Mouse (Mus musculus) heart, adult 2 months (tissue): ENCODE measurements at regions not wholly inside any gene's neighbourhood (a gene's known extent, or its start where the extent isn't known, plus 50 kb on each side); places are given as distances from the start of the nearest gene placed in this dataset.

ENCODE experiments used
- DNase-seq, 2 experiments: peaks; one replicate each; pipeline ENCODE4 v3.0.0; 2021
- H3K27ac ChIP-seq: fragments of 200-600 bp; 2 replicates; pipeline ENCODE4 v1.8.1; 2022
- H3K27me3 ChIP-seq: fragments of 200-500 bp; 2 replicates; pipeline ENCODE4 v1.6.1; 2012; ENCODE audit warnings: mild to moderate bottlenecking, low read length, inconsistent platforms, mixed read lengths; ENCODE audit not compliant: control insufficient read depth, insufficient read depth
- H3K36me3 ChIP-seq: fragments of 200-500 bp; 2 replicates; pipeline ENCODE4 v1.6.1; 2012; ENCODE audit warnings: low read length, inconsistent platforms; ENCODE audit not compliant: control insufficient read depth, insufficient read depth
- H3K4me1 ChIP-seq: fragments of 200-500 bp; 2 replicates; pipeline ENCODE4 v1.6.1; 2011; ENCODE audit warnings: low read length; ENCODE audit not compliant: control insufficient read depth, insufficient read depth
- H3K4me3 ChIP-seq: fragments of 200-600 bp; 2 replicates; pipeline ENCODE4 v1.8.1; 2022
- H3K79me2 ChIP-seq: fragments of 200-500 bp; replicated peaks from 2 replicates; pipeline ENCODE4 v1.6.1; 2012; ENCODE audit warnings: mild to moderate bottlenecking, inconsistent platforms, low read length, moderate library complexity, mixed read lengths; ENCODE audit not compliant: control insufficient read depth, insufficient read depth
- H3K9ac ChIP-seq: fragments of 200-500 bp; 2 replicates; pipeline ENCODE4 v1.6.1; 2012; ENCODE audit warnings: low read depth, mild to moderate bottlenecking, control low read depth, inconsistent platforms, low read length, mixed read lengths
- CTCF ChIP-seq: fragments of 200-600 bp; IDR thresholded peaks from 2 replicates; pipeline ENCODE4 v1.8.1; 2022; ENCODE audit warnings: antibody characterized with exemption, mild to moderate bottlenecking, moderate library complexity
- EP300 ChIP-seq: fragments of 200-500 bp; IDR thresholded peaks from 2 replicates; pipeline ENCODE4 v1.6.1; 2011; ENCODE audit warnings: low read depth, low read length, control low read depth; ENCODE audit not compliant: insufficient read depth
- POLR2A ChIP-seq: fragments of 200-500 bp; IDR thresholded peaks from 2 replicates; pipeline ENCODE4 v1.6.1; 2011; ENCODE audit warnings: mild to moderate bottlenecking, low read depth, low read length, control low read depth; ENCODE audit not compliant: insufficient read depth
- WGBS: fragments of 180-500 bp; shearing (Covaris S2); methylation state at CpG from one replicate; pipeline ENCODE4 v1.1.7; 2018; 5-methylcytosine and 5-hydroxymethylcytosine counted together
- intact Hi-C: fragments of 180-260 bp; cut with DNase I; formaldehyde crosslinking; loops from one replicate; pipeline ENCODE4 v1.15.1; 2025

DNA sequence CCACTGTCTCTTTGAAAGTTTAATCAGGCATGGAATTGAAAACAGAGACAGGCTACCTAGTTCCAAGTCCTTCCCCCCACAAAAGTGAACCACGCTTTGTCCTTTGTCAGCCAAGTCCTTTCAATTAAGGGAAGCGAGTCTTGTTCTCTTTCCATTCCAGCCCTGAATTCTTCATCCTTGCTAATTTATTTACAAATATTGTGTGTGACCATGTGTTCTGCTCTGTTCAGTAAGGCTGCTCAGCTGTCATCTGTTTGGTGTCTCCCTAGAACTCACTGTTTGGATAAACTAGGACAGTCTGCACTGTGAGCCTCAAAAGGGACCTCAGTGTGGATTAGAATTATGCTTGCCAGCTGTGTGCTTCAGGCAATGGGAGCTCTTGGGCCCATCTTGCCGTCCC is 473.6 kb downstream of the Nedd1 start:
- intact Hi-C loops = no loop called here
- no peak for TF ChIP-seq POLR2A
- TF ChIP-seq CTCF = no peak
- TF ChIP-seq EP300 = no peak
- no peak overlapping the region for H3K4me3 ChIP-seq

DNA sequence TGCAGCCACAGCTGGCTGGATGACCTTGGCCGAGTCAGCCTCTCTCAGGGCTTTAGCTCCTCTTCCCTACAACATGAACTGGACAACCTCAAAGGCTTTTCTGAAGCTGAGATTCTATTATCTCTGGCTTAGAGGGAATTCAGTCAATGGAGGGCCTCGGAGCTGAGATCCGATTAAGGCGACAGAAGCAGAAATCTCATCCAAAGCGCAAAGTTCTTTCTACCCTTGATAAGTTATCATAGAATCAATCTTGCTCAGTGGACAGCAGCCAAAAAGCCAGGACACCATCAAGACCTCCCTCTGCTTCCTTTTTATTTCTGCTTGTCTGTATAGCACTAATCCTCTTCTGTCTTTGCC is 474.8 kb downstream of the Nedd1 start:
- H3K27me3 ChIP-seq = no peaks in the 10 kb centered on the region
- no peak overlapping the region for H3K4me3 ChIP-seq
- no peaks in the 10 kb centered on the region for H3K36me3 ChIP-seq
- H3K79me2 ChIP-seq = no peaks in the 10 kb centered on the region
- 44% methylated on average over 5 of the region's 5 CpGs for WGBS
- H3K27ac ChIP-seq = no peak overlapping the region
- no peak overlapping the region for H3K9ac ChIP-seq
- TF ChIP-seq EP300 (no peak), POLR2A (no peak), CTCF (no peak)
- no peak for DNase-seq
- no peaks in the 10 kb centered on the region for H3K4me1 ChIP-seq
- intact Hi-C loops = no loop called here

More for the DNA sequence above, 473.6 kb downstream of the Nedd1 start:
- Histone ChIP-seq H3K9ac (no peak overlapping the region), H3K36me3 (no peaks in the 10 kb centered on the region), H3K4me1 (no peaks in the 10 kb centered on the region), H3K27ac (no peak overlapping the region), H3K27me3 (no peaks in the 10 kb centered on the region), H3K79me2 (no peaks in the 10 kb centered on the region)
- DNase-seq = no peak
- 68% methylated on average over 3 of the region's 3 CpGs for WGBS

DNA sequence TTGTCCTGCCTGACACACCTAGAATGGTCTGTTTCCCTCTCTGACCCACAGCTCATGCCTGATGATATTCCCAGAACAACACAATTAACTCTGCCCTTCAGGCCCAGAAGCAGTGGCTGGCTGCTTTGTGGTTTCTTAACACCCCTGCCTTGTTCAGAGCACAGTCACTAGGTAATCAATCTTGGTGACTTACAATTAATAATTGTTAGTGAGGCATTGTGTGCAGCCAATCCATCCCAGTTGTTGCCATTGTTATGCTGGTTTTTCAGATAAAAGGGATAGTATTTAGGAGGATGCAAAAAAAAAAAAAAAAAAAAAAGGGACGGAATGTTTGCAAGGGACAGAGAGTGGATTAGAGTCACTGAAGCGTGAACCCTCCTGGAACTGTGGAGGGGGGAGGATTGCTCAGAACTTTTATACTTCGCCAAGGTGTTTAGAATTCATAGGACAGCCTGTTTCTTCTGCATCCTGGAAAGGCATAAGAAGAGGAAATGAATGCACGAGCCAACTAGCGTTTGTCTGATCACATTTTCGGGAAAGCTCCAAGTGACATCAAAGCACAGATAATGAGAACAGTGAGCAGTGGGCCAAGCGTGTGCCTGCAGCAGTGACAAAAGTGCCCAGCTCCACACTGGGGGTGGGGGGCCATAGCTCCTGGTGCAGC is 475.3 kb downstream of the Nedd1 start:
- TF ChIP-seq CTCF (no peak), POLR2A (no peak), EP300 (no peak)
- 42% methylated on average over 7 of the region's 7 CpGs for WGBS
- no peak for DNase-seq
- H3K27ac ChIP-seq = no peak overlapping the region
- H3K4me1 ChIP-seq = no peaks in the 10 kb centered on the region
- intact Hi-C loops = no loop called here
- no peaks in the 10 kb centered on the region for H3K27me3 ChIP-seq
- no peak overlapping the region for H3K4me3 ChIP-seq
- no peaks in the 10 kb centered on the region for H3K79me2 ChIP-seq
- no peak overlapping the region for H3K9ac ChIP-seq
- H3K36me3 ChIP-seq = no peaks in the 10 kb centered on the region

DNA sequence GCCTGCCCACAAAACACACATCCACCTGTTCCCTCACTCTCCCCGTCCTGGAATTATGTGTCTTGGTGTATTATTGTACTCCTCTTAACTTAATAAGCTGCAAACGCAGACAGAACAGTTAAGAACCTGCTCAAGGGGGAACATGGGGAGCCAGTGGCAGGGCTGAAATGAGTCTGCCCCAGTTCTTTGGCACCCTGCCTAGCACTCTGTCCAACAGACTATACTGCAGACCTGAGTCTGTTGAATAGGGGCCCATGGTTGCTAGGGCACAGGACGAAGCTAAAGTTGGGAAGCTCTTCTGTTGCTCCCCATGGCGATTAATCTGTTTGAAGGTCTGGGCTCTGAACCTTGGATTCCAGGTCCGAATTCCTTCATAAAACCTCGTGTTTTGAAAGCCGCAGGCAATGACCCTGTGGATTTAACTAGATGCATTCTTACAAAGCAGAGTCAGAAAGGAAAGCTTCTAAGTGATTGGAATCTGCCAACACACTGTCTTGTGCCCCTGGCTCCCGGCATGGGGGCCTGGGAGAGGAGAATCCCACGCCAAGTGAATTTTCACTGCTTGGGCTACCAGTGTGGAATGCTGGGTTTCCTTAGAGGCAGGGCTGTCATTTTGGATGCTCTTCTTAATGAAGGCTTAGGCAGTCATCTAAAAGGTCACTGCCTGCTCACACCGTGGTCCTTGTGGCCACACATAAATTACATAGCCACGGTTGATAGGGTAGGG is 479.3 kb downstream of the Nedd1 start:
- Histone ChIP-seq H3K27me3 (no peaks in the 10 kb centered on the region), H3K4me3 (no peak overlapping the region), H3K79me2 (no peaks in the 10 kb centered on the region), H3K36me3 (no peaks in the 10 kb centered on the region), H3K4me1 (no peaks in the 10 kb centered on the region), H3K27ac (no peak overlapping the region), H3K9ac (no peak overlapping the region)
- no peak for DNase-seq
- TF ChIP-seq EP300 (no peak), POLR2A (no peak), CTCF (no peak)
- intact Hi-C loops = no loop called here
- 71% methylated on average over 11 of the region's 11 CpGs for WGBS

DNA sequence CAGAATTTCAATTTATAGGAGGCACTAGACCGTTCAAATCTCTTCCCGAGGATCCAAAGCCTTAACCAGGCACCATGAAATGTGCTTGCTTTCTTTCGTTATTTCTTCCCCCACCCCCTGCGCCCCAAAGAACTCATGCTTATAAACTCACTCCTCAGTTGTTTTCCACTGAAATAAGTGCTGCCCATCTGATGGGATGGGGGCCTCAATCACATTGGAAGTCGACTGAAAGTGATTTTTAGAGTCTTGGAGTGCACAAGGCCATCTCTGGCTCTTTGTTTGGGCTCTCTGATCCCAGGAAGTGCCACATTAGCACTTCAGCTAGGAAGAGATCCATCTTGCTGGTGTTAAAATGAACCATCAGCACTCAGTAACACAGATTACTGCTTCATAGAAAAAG is 484.3 kb downstream of the Nedd1 start:
- Histone ChIP-seq H3K27me3 (no peaks in the 10 kb centered on the region), H3K79me2 (no peaks in the 10 kb centered on the region), H3K4me1 (no peaks in the 10 kb centered on the region), H3K27ac (no peak overlapping the region), H3K9ac (no peak overlapping the region), H3K4me3 (no peak overlapping the region), H3K36me3 (no peaks in the 10 kb centered on the region)
- WGBS = 66% methylated on average over 5 of the region's 5 CpGs
- intact Hi-C loops = no loop called here
- DNase-seq = no peak
- TF ChIP-seq CTCF = no peak
- TF ChIP-seq POLR2A = no peak
- TF ChIP-seq EP300 = no peak

DNA sequence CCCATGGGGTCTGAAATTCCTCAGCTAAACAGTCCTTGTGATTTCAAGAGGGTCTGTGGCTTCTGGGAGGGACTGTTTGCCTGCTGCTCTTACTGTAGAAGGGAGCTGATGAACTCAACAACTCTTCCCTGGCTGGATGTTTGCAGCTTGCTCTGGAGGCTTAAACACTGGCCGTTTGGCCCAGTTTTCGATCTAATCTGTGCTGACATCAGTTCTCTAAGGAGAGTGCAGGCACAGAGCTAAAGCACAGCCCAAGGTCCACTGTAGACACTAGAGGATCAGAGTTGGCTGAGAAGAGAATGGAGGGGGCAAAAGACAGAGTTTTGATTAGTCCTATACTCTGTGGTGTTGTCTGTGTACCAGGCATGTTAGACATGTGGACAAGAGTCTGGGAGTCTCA is 490.1 kb downstream of the Nedd1 start:
- no peaks in the 10 kb centered on the region for H3K79me2 ChIP-seq
- no peak for DNase-seq
- 42% methylated on average over 2 of the region's 2 CpGs for WGBS
- H3K4me1 ChIP-seq = no peaks in the 10 kb centered on the region
- TF ChIP-seq CTCF = no peak
- no peak for TF ChIP-seq EP300
- no peaks in the 10 kb centered on the region for H3K36me3 ChIP-seq
- intact Hi-C loops = no loop called here
- no peaks in the 10 kb centered on the region for H3K27me3 ChIP-seq
- no peak overlapping the region for H3K9ac ChIP-seq
- H3K27ac ChIP-seq = no peak overlapping the region
- H3K4me3 ChIP-seq = no peak overlapping the region
